Mouse (Mus musculus) ES-E14 (cell line): ENCODE results near the gene Rsrp1.

Experiments
- CHD2 ChIP-seq: IDR thresholded peaks from 2 replicates; pipeline ENCODE4 v1.6.1; 2014; ENCODE audit warnings: mild to moderate bottlenecking, low read depth, low read length, inconsistent platforms
- HCFC1 ChIP-seq: IDR thresholded peaks from 2 replicates; pipeline ENCODE4 v1.6.1; 2012; ENCODE audit warnings: low read length, inconsistent platforms, borderline replicate concordance; ENCODE audit not compliant: insufficient read depth
- MAFK ChIP-seq: IDR thresholded peaks from 2 replicates; pipeline ENCODE4 v1.6.1; 2014; ENCODE audit warnings: mild to moderate bottlenecking, low read depth, low read length, inconsistent platforms; ENCODE audit not compliant: insufficient read depth
- ZNF384 ChIP-seq: IDR thresholded peaks from 2 replicates; pipeline ENCODE4 v1.6.1; 2012; ENCODE audit warnings: low read depth, low read length, inconsistent platforms

GRCm38 (mm10) chr4:134919733-134920540 is 3.5 kb upstream of the Rsrp1 start:
- TF ChIP-seq HCFC1 = no peak
- no peak for TF ChIP-seq CHD2
- TF ChIP-seq ZNF384 = no peak
- TF ChIP-seq MAFK = no peak
